Mouse (Mus musculus) limb, embryonic 10.5 days (tissue): ENCODE measurements around the gene Sh2d3c. TPM values are rescaled to one million over a fixed set of nuclear protein-coding genes. Genes with fewer than 3 reads are reported as not detected.

Source experiments
- DNase-seq: peaks from one replicate; pipeline ENCODE4 v3.0.0-alpha.2; 2017; ENCODE audit warnings: low spot score
- H3K27ac ChIP-seq: fragments of 300-500 bp; sonication (generic); 2 replicates; pipeline ENCODE4 v1.5.1; 2016; ENCODE audit warnings: mild to moderate bottlenecking
- H3K27me3 ChIP-seq: fragments of 300-500 bp; sonication (generic); 2 replicates; pipeline ENCODE4 v1.6.1; 2016; ENCODE audit warnings: low read depth, mild to moderate bottlenecking; ENCODE audit not compliant: poor library complexity, severe bottlenecking
- H3K36me3 ChIP-seq: fragments of 300-500 bp; sonication (generic); 2 replicates; pipeline ENCODE4 v1.6.1; 2016; ENCODE audit warnings: mild to moderate bottlenecking, moderate library complexity
- H3K4me1 ChIP-seq: fragments of 300-500 bp; sonication (generic); 2 replicates; pipeline ENCODE4 v1.6.1; 2016
- H3K4me3 ChIP-seq: fragments of 300-500 bp; sonication (generic); 2 replicates; pipeline ENCODE4 v1.5.1; 2016; ENCODE audit warnings: mild to moderate bottlenecking, moderate library complexity
- H3K9me3 ChIP-seq: fragments of 300-500 bp; sonication (generic); replicated peaks from 2 replicates; pipeline ENCODE4 v1.6.1; 2016; ENCODE audit warnings: mild to moderate bottlenecking
- WGBS: fragments of 180-500 bp; shearing (Covaris S2); methylation state at CpG from one replicate; pipeline ENCODE4 v1.1.7; 2016; 5-methylcytosine and 5-hydroxymethylcytosine counted together
- polyA plus RNA-seq: library from polyadenylated mRNA; unstranded; fragments of >200 nt; fragmentation: Nextera tagmentation; extraction: Ambion mirVana; gene quantifications from 2 replicates; pipeline ENCODE4 v1.2.1, GENCODE M21; 2016

Gene Sh2d3c
- polyA plus RNA-seq, 1 experiment from 2014 or later, result 20.9 TPM

- WGBS, result 65% methylated on average over 9 of the region's 9 CpGs
- H3K27me3 ChIP-seq, result no peaks in the 10 kb centered on the region; the same call in 1 of the 2 replicates
Observed at GRCm38 (mm10) chr2:32718761-32719160, 2.1 kb upstream of the Sh2d3c start.

GRCm38 (mm10) chr2:32720053-32720452, 802 bp upstream of the Sh2d3c start:
- H3K4me1 ChIP-seq, result peaks cover 21% of the 10 kb centered on the region
- WGBS, result 91% methylated on average over 3 of the region's 3 CpGs
- H3K4me3 ChIP-seq, result no peak overlapping the region
- no peaks in the 10 kb centered on the region for H3K9me3 ChIP-seq
- H3K27me3 ChIP-seq, result no peaks in the 10 kb centered on the region; the same call in 1 of the 2 replicates
- H3K36me3 ChIP-seq, result no peaks in the 10 kb centered on the region
- DNase-seq, result no peak
- no peak overlapping the region for H3K27ac ChIP-seq

More at GRCm38 (mm10) chr2:32718761-32719160, 2.1 kb upstream of the Sh2d3c start:
- no peak overlapping the region for H3K4me3 ChIP-seq
- peak overlapping the region; percentile 67 for H3K27ac ChIP-seq
- H3K9me3 ChIP-seq, result no peaks in the 10 kb centered on the region
- peaks cover 34% of the 10 kb centered on the region for H3K4me1 ChIP-seq
- no peak for DNase-seq
- no peaks in the 10 kb centered on the region for H3K36me3 ChIP-seq

- no peaks in the 10 kb centered on the region for H3K36me3 ChIP-seq
- no peak for DNase-seq
- peaks cover 20% of the 10 kb centered on the region for H3K4me1 ChIP-seq
- H3K9me3 ChIP-seq, result no peaks in the 10 kb centered on the region
- no peaks in the 10 kb centered on the region; the same call in 1 of the 2 replicates for H3K27me3 ChIP-seq
- 59% methylated on average over 6 of the region's 6 CpGs for WGBS
- H3K27ac ChIP-seq, result no peak overlapping the region
- H3K4me3 ChIP-seq, result no peak overlapping the region
Observed at GRCm38 (mm10) chr2:32722046-32722445, 1.2 kb downstream of the Sh2d3c start.

GRCm38 (mm10) chr2:32722581-32722980, 1.7 kb downstream of the Sh2d3c start:
- Histone ChIP-seq H3K4me3 (no peak overlapping the region), H3K4me1 (peaks cover 26% of the 10 kb centered on the region), H3K9me3 (no peaks in the 10 kb centered on the region), H3K36me3 (no peaks in the 10 kb centered on the region), H3K27ac (no peak overlapping the region), H3K27me3 (no peaks in the 10 kb centered on the region; the same call in 1 of the 2 replicates)
- no peak for DNase-seq
- 84% methylated on average over 3 of the region's 3 CpGs for WGBS

GRCm38 (mm10) chr2:32724149-32724548, 3.3 kb downstream of the Sh2d3c start:
- peaks cover 33% of the 10 kb centered on the region for H3K4me1 ChIP-seq
- H3K9me3 ChIP-seq, result no peaks in the 10 kb centered on the region
- H3K36me3 ChIP-seq, result no peaks in the 10 kb centered on the region
- no peaks in the 10 kb centered on the region for H3K27me3 ChIP-seq
- no peak overlapping the region for H3K4me3 ChIP-seq
- H3K27ac ChIP-seq, result no peak overlapping the region
- WGBS, result 78% methylated on average over 4 of the region's 4 CpGs
- no peak for DNase-seq

- no peak for DNase-seq
- Histone ChIP-seq H3K4me1 (peaks cover 43% of the 10 kb centered on the region), H3K9me3 (no peaks in the 10 kb centered on the region), H3K27me3 (no peaks in the 10 kb centered on the region), H3K4me3 (no peak overlapping the region), H3K27ac (no peak overlapping the region), H3K36me3 (no peaks in the 10 kb centered on the region)
- WGBS, result 84% methylated on average over 16 of the region's 16 CpGs
Observed at GRCm38 (mm10) chr2:32724832-32725790, 4.3 kb downstream of the Sh2d3c start.

GRCm38 (mm10) chr2:32727435-32727834, 6.6 kb downstream of the Sh2d3c start:
- Histone ChIP-seq H3K4me1 (peaks cover 53% of the 10 kb centered on the region), H3K27ac (peak overlapping the region; percentile 81), H3K4me3 (peak overlapping the region; percentile 52), H3K27me3 (no peaks in the 10 kb centered on the region), H3K9me3 (no peaks in the 10 kb centered on the region), H3K36me3 (no peaks in the 10 kb centered on the region)
- WGBS, result 0% methylated on average over 16 of the region's 16 CpGs
- peak; percentile 90 for DNase-seq

- peak overlapping the region; percentile 52 for H3K4me3 ChIP-seq
- 48% methylated on average over 7 of the region's 7 CpGs for WGBS
- no peaks in the 10 kb centered on the region for H3K36me3 ChIP-seq
- no peaks in the 10 kb centered on the region for H3K27me3 ChIP-seq
- H3K9me3 ChIP-seq, result no peaks in the 10 kb centered on the region
- peaks cover 57% of the 10 kb centered on the region for H3K4me1 ChIP-seq
- DNase-seq, result no peak
- peak overlapping the region; percentile 81 for H3K27ac ChIP-seq
Observed at GRCm38 (mm10) chr2:32728463-32728862, 7.6 kb downstream of the Sh2d3c start.

GRCm38 (mm10) chr2:32729547-32729946, 8.7 kb downstream of the Sh2d3c start:
- H3K36me3 ChIP-seq, result no peaks in the 10 kb centered on the region
- no peaks in the 10 kb centered on the region for H3K27me3 ChIP-seq
- no peak for DNase-seq
- H3K27ac ChIP-seq, result peak overlapping the region; percentile 82
- H3K9me3 ChIP-seq, result no peaks in the 10 kb centered on the region
- H3K4me3 ChIP-seq, result no peak overlapping the region
- 42% methylated on average over 4 of the region's 4 CpGs for WGBS
- peaks cover 63% of the 10 kb centered on the region for H3K4me1 ChIP-seq

GRCm38 (mm10) chr2:32730854-32731253, 10.0 kb downstream of the Sh2d3c start:
- Histone ChIP-seq H3K4me3 (peak overlapping the region; percentile 35), H3K4me1 (peaks cover 75% of the 10 kb centered on the region), H3K27ac (peak overlapping the region; percentile 82), H3K36me3 (no peaks in the 10 kb centered on the region), H3K27me3 (no peaks in the 10 kb centered on the region), H3K9me3 (no peaks in the 10 kb centered on the region)
- DNase-seq, result peak; percentile 85
- WGBS, result 12% methylated on average over 11 of the region's 11 CpGs

- Histone ChIP-seq H3K27me3 (no peaks in the 10 kb centered on the region), H3K9me3 (no peaks in the 10 kb centered on the region), H3K27ac (peak overlapping the region; percentile 82), H3K36me3 (no peaks in the 10 kb centered on the region), H3K4me1 (peaks cover 78% of the 10 kb centered on the region), H3K4me3 (0 out of 2 replicates have a peak overlapping the region, but pooled peaks have one; percentile 9)
- no peak for DNase-seq
- 75% methylated on average over 4 of the region's 4 CpGs for WGBS
Observed at GRCm38 (mm10) chr2:32731911-32732310, 11.1 kb downstream of the Sh2d3c start.

GRCm38 (mm10) chr2:32732695-32733094, 11.8 kb downstream of the Sh2d3c start:
- no peak for DNase-seq
- 0 out of 2 replicates have a peak, but pooled peaks cover 4% of the 10 kb centered on the region for H3K27me3 ChIP-seq
- peak overlapping the region; percentile 57; the same call in 1 of the 2 replicates for H3K27ac ChIP-seq
- H3K9me3 ChIP-seq, result no peaks in the 10 kb centered on the region
- no peaks in the 10 kb centered on the region for H3K36me3 ChIP-seq
- peaks cover 70% of the 10 kb centered on the region for H3K4me1 ChIP-seq
- no peak overlapping the region for H3K4me3 ChIP-seq
- 80% methylated on average over 6 of the region's 6 CpGs for WGBS

GRCm38 (mm10) chr2:32734480-32734879, 13.6 kb downstream of the Sh2d3c start:
- peak overlapping the region; percentile 66 for H3K27ac ChIP-seq
- H3K36me3 ChIP-seq, result no peaks in the 10 kb centered on the region
- H3K9me3 ChIP-seq, result no peaks in the 10 kb centered on the region
- no peak overlapping the region for H3K4me3 ChIP-seq
- WGBS, result 37% methylated on average over 4 of the region's 4 CpGs
- peaks cover 8% of the 10 kb centered on the region for H3K27me3 ChIP-seq
- peaks cover 54% of the 10 kb centered on the region for H3K4me1 ChIP-seq
- DNase-seq, result no peak
